Mouse (Mus musculus) hindbrain, embryonic 14.5 days (tissue): ENCODE measurements around the gene Fam205a1. TPM values are rescaled to one million over a fixed set of nuclear protein-coding genes. Genes with fewer than 3 reads are reported as not detected.
"Not testable (repeated sequence)": the region's sequence is repeated elsewhere in the genome, so short reads cannot be mapped to it uniquely, and the experiment has no call there.

Source experiments
- ATAC-seq: fragments of 200-750 bp; cut with Nextera tagmentation; 2 replicates; pipeline ENCODE4 v1.8.0; 2017; ENCODE audit warnings: moderate number of reproducible peaks, mild to moderate bottlenecking, moderate TSS enrichment, moderate library complexity; ENCODE audit not compliant: low FRiP score
- DNase-seq: peaks from one replicate; pipeline ENCODE4 v3.0.0-alpha.2; 2015; ENCODE audit warnings: low spot score
- H3K27ac ChIP-seq: fragments of 300-500 bp; sonication (generic); 2 replicates; pipeline ENCODE4 v1.5.1; 2014; ENCODE audit warnings: mild to moderate bottlenecking, moderate library complexity
- H3K27me3 ChIP-seq: fragments of 300-500 bp; sonication (generic); 2 replicates; pipeline ENCODE4 v1.6.1; 2014; ENCODE audit warnings: mild to moderate bottlenecking, low read length, mixed read lengths; ENCODE audit not compliant: control insufficient read depth, insufficient read depth
- H3K36me3 ChIP-seq: fragments of 300-500 bp; sonication (generic); replicated peaks from 2 replicates; pipeline ENCODE4 v1.6.1; 2014; ENCODE audit not compliant: control insufficient read depth, insufficient read depth
- H3K4me1 ChIP-seq: fragments of 300-500 bp; sonication (generic); replicated peaks from 2 replicates; pipeline ENCODE4 v1.6.1; 2014; ENCODE audit warnings: antibody characterized with exemption, low read length, mixed read lengths; ENCODE audit not compliant: control insufficient read depth, insufficient read depth
- H3K4me2 ChIP-seq: fragments of 300-500 bp; sonication (generic); replicated peaks from 2 replicates; pipeline ENCODE4 v1.6.1; 2014; ENCODE audit warnings: mild to moderate bottlenecking, moderate library complexity
- H3K4me3 ChIP-seq: fragments of 300-500 bp; sonication (generic); replicated peaks from 2 replicates; pipeline ENCODE4 v1.5.1; 2014; ENCODE audit warnings: mild to moderate bottlenecking, low read length
- H3K9ac ChIP-seq: fragments of 300-500 bp; sonication (generic); 2 replicates; pipeline ENCODE4 v1.6.1; 2014
- H3K9me3 ChIP-seq: fragments of 300-500 bp; sonication (generic); 2 replicates; pipeline ENCODE4 v1.6.1; 2016; ENCODE audit warnings: low read length; ENCODE audit not compliant: control insufficient read depth
- WGBS: fragments of 180-500 bp; shearing (Covaris S2); extraction: QIAGEN DNeasy Blood & Tissue Kit; methylation state at CpG from one replicate; pipeline ENCODE4 v1.1.7; 2014; 5-methylcytosine and 5-hydroxymethylcytosine counted together
- polyA plus RNA-seq: library from polyadenylated mRNA; unstranded; fragments of >200 nt; fragmentation: Nextera tagmentation; extraction: Ambion mirVana; gene quantifications from 2 replicates; pipeline ENCODE4 v1.2.1, GENCODE M21; 2014

Fam205a1 gene
- polyA plus RNA-seq, 1 experiment from 2014 or later: 0.12 TPM

- H3K9ac ChIP-seq, H3K27ac ChIP-seq, H3K36me3 ChIP-seq, H3K4me1 ChIP-seq, H3K27me3 ChIP-seq, H3K4me3 ChIP-seq, DNase-seq, H3K4me2 ChIP-seq, H3K9me3 ChIP-seq, ATAC-seq: not testable (repeated sequence)
- 84% methylated on average over 5 of the region's 5 CpGs for WGBS
Measured at GRCm38 (mm10) chr4:42863487-42863886, 9.8 kb upstream of the Fam205a1 start.

- not testable (repeated sequence) for H3K4me3 ChIP-seq, H3K27ac ChIP-seq, H3K4me2 ChIP-seq, H3K4me1 ChIP-seq, H3K36me3 ChIP-seq, H3K9me3 ChIP-seq, ATAC-seq, H3K9ac ChIP-seq, H3K27me3 ChIP-seq, DNase-seq
- 94% methylated on average over 9 of the region's 9 CpGs for WGBS
Measured at GRCm38 (mm10) chr4:42860483-42860882, 6.8 kb upstream of the Fam205a1 start.

DNA sequence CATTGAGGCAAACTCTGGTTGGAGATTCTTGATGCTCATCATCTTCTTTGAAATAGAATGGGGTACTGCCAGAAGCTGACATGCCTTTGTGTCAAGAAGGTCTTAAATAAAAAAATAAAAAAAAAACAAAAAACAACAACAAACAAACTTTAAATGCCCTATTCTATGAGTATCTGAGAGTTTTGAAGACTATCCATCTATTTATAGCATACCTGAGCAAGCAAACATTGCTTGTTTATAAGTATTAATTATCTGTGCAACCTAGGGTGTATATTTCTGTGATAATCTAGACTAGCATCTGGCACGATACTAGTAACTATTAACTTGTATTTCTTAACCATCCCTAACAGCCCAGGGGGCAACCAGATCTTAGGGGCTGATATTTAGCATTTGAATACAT, 3.0 kb upstream of the Fam205a1 start, which contains the start of gene Gm12394:
TSS of gene Gm12394 (minus strand) at position 101 of the 400 bp plus-strand sequence.
- not testable (repeated sequence) for H3K27me3 ChIP-seq, H3K4me2 ChIP-seq, H3K4me3 ChIP-seq, DNase-seq, H3K9me3 ChIP-seq, H3K27ac ChIP-seq, H3K36me3 ChIP-seq, H3K4me1 ChIP-seq, H3K9ac ChIP-seq, ATAC-seq
- WGBS: 93% methylated on average over 1 of the region's 1 CpGs

Other genes starting within 250 kb of the Fam205a1 start
- gene Gm10591, start 241.7 kb downstream of the Fam205a1 start, polyA plus RNA-seq: not detected in 2 replicates
- gene Gm2564, start 224.2 kb downstream of the Fam205a1 start, polyA plus RNA-seq: 0.65 TPM in 1 of 2 replicates, not detected in the other
- gene Ccl27b, start 198.6 kb downstream of the Fam205a1 start, polyA plus RNA-seq: not detected in 2 replicates
- gene Il11ra2, start 192.0 kb downstream of the Fam205a1 start, polyA plus RNA-seq: not detected in 2 replicates
- gene 4930578G10Rik, start 118.3 kb downstream of the Fam205a1 start, polyA plus RNA-seq: 0.37 and 0.67 TPM in 2 replicates
- not detected in 2 replicates for gene Ccl19, start 97.3 kb downstream of the Fam205a1 start, polyA plus RNA-seq
- 1.4 and 1.7 TPM in 2 replicates for gene Ccl21a, start 79.9 kb downstream of the Fam205a1 start, polyA plus RNA-seq
- gene Gm12394, start 2.9 kb upstream of the Fam205a1 start, polyA plus RNA-seq: 0.62 and 0.73 TPM in 2 replicates
- gene Fam205c, start 20.3 kb upstream of the Fam205a1 start, polyA plus RNA-seq: 1.5 and 2.4 TPM in 2 replicates
- 43.5 and 47.8 TPM in 2 replicates for gene Phf24, start 62.8 kb upstream of the Fam205a1 start, polyA plus RNA-seq
- 38.5 and 42.0 TPM in 2 replicates for gene Dnajb5, start 95.9 kb upstream of the Fam205a1 start, polyA plus RNA-seq
- 0.63 and 0.71 TPM in 2 replicates for gene 1700022I11Rik, start 115.7 kb upstream of the Fam205a1 start, polyA plus RNA-seq
- 470 and 518 TPM in 2 replicates for gene Vcp, start 146.6 kb upstream of the Fam205a1 start, polyA plus RNA-seq
- gene Fancg, start 156.6 kb upstream of the Fam205a1 start, polyA plus RNA-seq: 15.6 and 20.1 TPM in 2 replicates
- 24.2 and 27.1 TPM in 2 replicates for gene Pigo, start 171.9 kb upstream of the Fam205a1 start, polyA plus RNA-seq
- gene Stoml2, start 177.8 kb upstream of the Fam205a1 start, polyA plus RNA-seq: 215 and 231 TPM in 2 replicates
- gene Fam214b, start 192.3 kb upstream of the Fam205a1 start, polyA plus RNA-seq: 22.6 and 22.9 TPM in 2 replicates
- gene Unc13b, start 205.1 kb upstream of the Fam205a1 start, polyA plus RNA-seq: 18.9 and 19.5 TPM in 2 replicates